Mouse (Mus musculus) heart, postnatal 0 days (tissue): ENCODE measurements around the gene Oas3. TPM values are rescaled to one million over a fixed set of nuclear protein-coding genes. Genes with fewer than 3 reads are reported as not detected.

ENCODE experiments used
- ATAC-seq: fragments of 200-750 bp; cut with Nextera tagmentation; 2 replicates; pipeline ENCODE4 v1.8.0; 2017; ENCODE audit warnings: low read depth, moderate number of reproducible peaks, moderate library complexity; ENCODE audit not compliant: insufficient read depth
- DNase-seq: peaks from one replicate; pipeline ENCODE4 v3.0.0-alpha.2; 2016; ENCODE audit warnings: low spot score
- H3K27ac ChIP-seq: fragments of 300-500 bp; sonication (generic); 2 replicates; pipeline ENCODE4 v1.5.1; 2014; ENCODE audit warnings: low read depth, mild to moderate bottlenecking
- H3K27me3 ChIP-seq: fragments of 300-500 bp; sonication (generic); 2 replicates; pipeline ENCODE4 v1.6.1; 2014; ENCODE audit warnings: low read length, mixed read lengths; ENCODE audit not compliant: control insufficient read depth, insufficient read depth
- H3K36me3 ChIP-seq: fragments of 300-500 bp; sonication (generic); replicated peaks from 2 replicates; pipeline ENCODE4 v1.6.1; 2014; ENCODE audit warnings: low read length, mixed read lengths; ENCODE audit not compliant: control insufficient read depth, insufficient read depth
- H3K4me1 ChIP-seq: fragments of 300-500 bp; sonication (generic); 2 replicates; pipeline ENCODE4 v1.6.1; 2014; ENCODE audit warnings: antibody characterized with exemption; ENCODE audit not compliant: control insufficient read depth, insufficient read depth
- H3K4me2 ChIP-seq: fragments of 300-500 bp; sonication (generic); 2 replicates; pipeline ENCODE4 v1.6.1; 2014; ENCODE audit warnings: low read depth, mild to moderate bottlenecking, low read length, moderate library complexity
- H3K4me3 ChIP-seq: fragments of 300-500 bp; sonication (generic); 2 replicates; pipeline ENCODE4 v1.5.1; 2014; ENCODE audit warnings: low read depth, low read length
- H3K9ac ChIP-seq: fragments of 300-500 bp; sonication (generic); replicated peaks from 2 replicates; pipeline ENCODE4 v1.6.1; 2014; ENCODE audit warnings: low read depth, low read length, mixed read lengths
- H3K9me3 ChIP-seq: fragments of 300-500 bp; sonication (generic); replicated peaks from 2 replicates; pipeline ENCODE4 v1.6.1; 2016; ENCODE audit warnings: low read length; ENCODE audit not compliant: control insufficient read depth
- CTCF ChIP-seq: IDR thresholded peaks from 2 replicates; pipeline ENCODE4 v1.5.1; 2016; ENCODE audit warnings: antibody characterized with exemption, control low read depth, low read depth
- EP300 ChIP-seq: IDR thresholded peaks from 2 replicates; pipeline ENCODE4 v1.6.1; 2016; ENCODE audit warnings: antibody characterized with exemption, low read depth
- WGBS: fragments of 180-500 bp; shearing (Covaris S2); extraction: QIAGEN DNeasy Blood & Tissue Kit; methylation state at CpG from one replicate; pipeline ENCODE4 v1.1.7; 2014; 5-methylcytosine and 5-hydroxymethylcytosine counted together
- polyA plus RNA-seq: library from polyadenylated mRNA; unstranded; fragments of >200 nt; fragmentation: Nextera tagmentation; extraction: Ambion mirVana; gene quantifications from 2 replicates; pipeline ENCODE4 v1.2.1, GENCODE M21; 2015
- total RNA-seq: library from RNA; depleted of rRNA; stranded (reverse); fragments of >200 nt; gene quantifications from 2 replicates; pipeline ENCODE4 v1.2.3, GENCODE M21; 2014; ENCODE audit warnings: low replicate concordance

Gene Oas3
- total and polyA plus RNA-seq, 2 experiments from 2014 or later: 0.26 to 0.80 TPM

DNA sequence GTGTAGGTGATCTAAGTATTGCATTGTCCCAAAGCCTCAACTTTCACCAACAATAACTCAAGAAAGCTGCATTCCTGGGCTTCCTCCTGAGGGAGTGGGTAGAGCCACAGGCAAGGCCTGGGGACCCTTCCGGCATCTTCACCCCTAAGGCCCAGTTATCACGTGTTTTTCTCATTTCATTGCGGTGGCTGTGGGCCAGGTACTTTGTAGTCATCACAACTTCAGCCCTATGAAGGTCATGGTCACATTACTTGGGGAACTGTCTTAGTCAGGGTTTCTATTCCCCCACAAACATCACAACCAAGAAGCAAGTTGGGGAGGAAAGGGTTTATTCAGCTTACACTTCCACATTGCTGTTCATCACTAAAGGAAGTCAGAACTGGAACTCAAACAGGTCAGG lies 24.7 kb downstream of the Oas3 start:
- Histone ChIP-seq H3K4me2 (no peak overlapping the region), H3K9ac (no peak overlapping the region), H3K9me3 (no peaks in the 10 kb centered on the region), H3K27ac (no peak overlapping the region), H3K4me3 (no peak overlapping the region), H3K36me3 (no peaks in the 10 kb centered on the region), H3K27me3 (no peaks in the 10 kb centered on the region), H3K4me1 (no peaks in the 10 kb centered on the region)
- DNase-seq (no peak), ATAC-seq (no peak)
- WGBS: 57% methylated on average over 3 of the region's 3 CpGs
- no peak for TF ChIP-seq CTCF
- TF ChIP-seq EP300: no peak

DNA sequence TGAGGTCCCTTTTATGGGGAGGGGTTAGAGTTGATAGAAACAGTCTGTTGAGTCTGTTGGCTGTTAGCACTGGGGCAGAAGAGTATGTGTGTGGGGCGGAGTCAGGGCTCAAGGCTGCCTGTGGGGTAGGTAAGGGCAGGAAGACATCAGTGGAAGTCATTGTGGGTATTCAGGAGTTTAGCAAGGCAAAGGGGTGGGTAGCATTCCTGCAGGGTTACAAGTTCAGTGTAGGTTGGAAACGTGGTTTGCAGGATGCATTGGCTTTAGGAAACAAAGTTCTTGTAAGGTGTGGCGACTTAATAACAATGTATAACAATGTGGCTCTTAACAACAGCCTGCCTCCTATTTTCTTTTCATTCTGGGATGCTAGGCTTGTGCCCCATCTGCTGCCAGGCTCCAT lies 26.3 kb downstream of the Oas3 start:
- ATAC-seq (no peak), DNase-seq (no peak)
- Histone ChIP-seq H3K36me3 (no peaks in the 10 kb centered on the region), H3K4me1 (no peaks in the 10 kb centered on the region), H3K9me3 (no peaks in the 10 kb centered on the region), H3K4me2 (no peak overlapping the region), H3K27me3 (no peaks in the 10 kb centered on the region), H3K4me3 (no peak overlapping the region), H3K27ac (no peak overlapping the region), H3K9ac (no peak overlapping the region)
- WGBS: 69% methylated on average over 3 of the region's 3 CpGs
- TF ChIP-seq EP300 (no peak), CTCF (no peak)

DNA sequence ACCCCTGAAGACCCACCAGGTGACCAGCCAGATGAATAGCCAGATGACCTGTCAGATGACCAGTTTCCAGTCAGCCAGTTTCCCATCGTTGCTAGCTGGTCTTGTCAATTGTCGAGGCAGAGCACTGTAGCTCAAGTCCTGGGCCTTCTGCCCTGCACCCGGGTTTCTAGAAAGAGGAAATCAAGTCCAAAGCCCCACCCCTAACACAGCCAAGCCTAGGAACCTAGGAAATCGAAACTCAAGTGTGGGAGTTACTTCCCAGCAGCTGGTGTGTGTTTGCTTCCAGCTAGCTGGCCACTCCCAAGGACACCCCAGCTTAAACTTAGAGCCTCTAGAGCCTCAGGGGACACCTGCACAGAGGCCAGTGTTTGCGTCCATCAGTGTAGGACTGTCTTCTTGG lies 27.8 kb downstream of the Oas3 start, which contains the start of gene Oas2:
Gene Oas2, minus strand, starts transcription at position 166 of the 400 bp plus-strand sequence.
- Histone ChIP-seq H3K4me1 (no peaks in the 10 kb centered on the region), H3K36me3 (no peaks in the 10 kb centered on the region), H3K4me3 (0 out of 2 replicates have a peak within 1 kb of the TSS, but pooled peaks have one; percentile 5), H3K4me2 (no peak within 1 kb of the TSS), H3K27ac (no peak within 1 kb of the TSS), H3K9me3 (no peaks in the 10 kb centered on the region), H3K27me3 (no peaks in the 10 kb centered on the region), H3K9ac (no peak within 1 kb of the TSS)
- ATAC-seq (no peak), DNase-seq (no peak)
- TF ChIP-seq EP300 (no peak), CTCF (no peak)
- 51% methylated on average over 5 of the region's 5 CpGs for WGBS

DNA sequence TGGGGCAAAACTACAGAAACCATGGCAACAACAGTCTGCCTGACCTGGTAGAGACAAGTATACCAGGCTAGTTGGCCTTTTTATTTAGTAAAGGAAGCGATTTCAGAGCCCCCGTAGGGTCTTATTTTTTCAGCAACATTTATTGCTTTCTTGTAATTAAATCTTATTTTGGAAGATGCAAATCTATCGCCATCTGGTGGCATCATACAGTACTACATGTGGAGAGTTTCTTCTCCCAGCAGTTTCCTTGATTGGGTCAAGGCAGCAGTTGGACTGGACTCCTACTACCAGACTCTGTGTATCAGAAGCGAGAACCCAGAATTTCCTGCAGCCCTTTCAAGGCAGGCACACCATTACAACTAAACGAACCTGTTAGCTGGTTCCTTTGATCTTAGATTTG lies 31.0 kb downstream of the Oas3 start:
- Histone ChIP-seq H3K9ac (no peak overlapping the region), H3K9me3 (no peaks in the 10 kb centered on the region), H3K4me3 (no peak overlapping the region), H3K4me1 (no peaks in the 10 kb centered on the region), H3K36me3 (no peaks in the 10 kb centered on the region), H3K27ac (no peak overlapping the region), H3K27me3 (no peaks in the 10 kb centered on the region), H3K4me2 (no peak overlapping the region)
- DNase-seq: peak; percentile 26
- TF ChIP-seq EP300 (no peak), CTCF (peak; percentile 66)
- WGBS: 8% methylated on average over 5 of the region's 5 CpGs
- ATAC-seq: no peak

- Histone ChIP-seq H3K9ac (no peak overlapping the region), H3K4me3 (no peak overlapping the region), H3K36me3 (no peaks in the 10 kb centered on the region), H3K4me2 (no peak overlapping the region), H3K9me3 (no peaks in the 10 kb centered on the region), H3K4me1 (no peaks in the 10 kb centered on the region), H3K27me3 (no peaks in the 10 kb centered on the region), H3K27ac (no peak overlapping the region)
- TF ChIP-seq CTCF (peak; percentile 44), EP300 (no peak)
- ATAC-seq (no peak), DNase-seq (no peak)
- WGBS: 27% methylated on average over 4 of the region's 4 CpGs
Observed at GRCm38 (mm10) chr5:120742125-120742524, 35.3 kb downstream of the Oas3 start.

GRCm38 (mm10) chr5:120734380-120734990 lies 43.0 kb downstream of the Oas3 start:
- H3K9me3 ChIP-seq: no peaks in the 10 kb centered on the region
- no peak overlapping the region for H3K4me3 ChIP-seq
- H3K4me1 ChIP-seq: no peaks in the 10 kb centered on the region
- H3K9ac ChIP-seq: no peak overlapping the region
- H3K27me3 ChIP-seq: no peaks in the 10 kb centered on the region
- H3K27ac ChIP-seq: no peak overlapping the region
- TF ChIP-seq EP300 (no peak), CTCF (no peak)
- 69% methylated on average over 14 of the region's 14 CpGs for WGBS
- H3K36me3 ChIP-seq: no peaks in the 10 kb centered on the region
- no peak overlapping the region for H3K4me2 ChIP-seq
- ATAC-seq (no peak), DNase-seq (no peak)
